Mouse (Mus musculus): ENCODE data around the gene Cacna1e. TPM values are rescaled to one million over a fixed set of nuclear protein-coding genes. Genes with fewer than 3 reads are reported as not detected.

The Cacna1e gene
- total and polyA plus RNA-seq, 3 experiments, result 0.60 to 8.5 (median 2.5) TPM

DNA sequence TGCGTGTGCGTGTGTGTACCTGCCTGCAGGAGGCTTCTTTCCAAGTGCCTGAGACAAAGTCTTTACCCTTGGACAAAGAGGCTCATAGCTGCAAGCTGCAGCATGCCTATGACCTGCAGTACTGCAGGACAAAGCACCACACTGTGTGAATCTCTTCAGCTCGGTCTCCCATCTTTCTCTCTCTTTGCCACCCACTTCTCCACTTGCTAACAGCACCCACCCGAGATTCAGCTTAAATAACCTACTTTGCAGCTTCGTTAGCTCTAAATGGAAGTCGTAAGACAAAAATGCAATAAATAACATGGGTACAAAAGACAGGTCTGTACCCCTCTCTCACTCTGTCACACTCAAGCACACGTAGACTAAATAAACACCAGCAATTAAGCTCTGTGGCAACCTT is 268.5 kb downstream of the Cacna1e start:
- in situ Hi-C loops (cut with MboI; ENCODE audit: low pct_ligation_motif_present, low pct_unique_long_range_greater_than_20kb, low sequenced_read_pairs) (no loop called here), dilution Hi-C loops (cut with MboI; ENCODE audit: extremely low pct_ligation_motif_present, extremely low pct_unique_long_range_greater_than_20kb, low sequenced_read_pairs) (no loop called here)
- no peak overlapping the region for H3K4me3 ChIP-seq (replicated peaks in 1 of 3; ENCODE audit: low read depth in 2 of 3, low read length in 2 of 3, poor library complexity in 1 of 3)
- peaks cover 0 to 2% of the 10 kb centered on the region in 2 experiments for H3K36me3 ChIP-seq (replicated peaks in 1 of 2; ENCODE audit: control insufficient read depth in 1 of 2, insufficient read depth in 1 of 2, low read length in 1 of 2)
- no peak overlapping the region for H3K4me2 ChIP-seq (ENCODE audit: insufficient read depth, low read depth, poor library complexity, severe bottlenecking)
- H3K79me2 ChIP-seq (replicated peaks; ENCODE audit: control insufficient read depth, extremely low read depth, insufficient read depth, poor library complexity, severe bottlenecking), result no peaks in the 10 kb centered on the region
- no peak for DNase-seq (ENCODE audit: extremely low read depth)
- peaks cover 13 to 27% of the 10 kb centered on the region in 2 experiments for H3K4me1 ChIP-seq (ENCODE audit: control insufficient read depth in 1 of 2, insufficient read depth in 2 of 2)
- no peak overlapping the region for H3K9ac ChIP-seq (ENCODE audit: insufficient read depth, low read depth)
- H3K27me3 ChIP-seq (replicated peaks), result no peaks in the 10 kb centered on the region
- no peak overlapping the region for H3K27ac ChIP-seq (ENCODE audit: insufficient read depth, low read depth)
- no peak for TF ChIP-seq CHD1 (IDR thresholded peaks at IDR 0.05; ENCODE audit: low read depth, low read length)
- TF ChIP-seq EP300 (IDR thresholded peaks at IDR 0.05; ENCODE audit: low read length), result no peak
- TF ChIP-seq POLR2A (IDR thresholded peaks at IDR 0.05; ENCODE audit: low read depth, low read length), result no peak
- no peak for TF ChIP-seq NRF1 (IDR thresholded peaks at IDR 0.05; ENCODE audit: low read depth, low read length)
- TF ChIP-seq HCFC1 (IDR thresholded peaks at IDR 0.05; ENCODE audit: low read depth, low read length), result no peak
- no peak for TF ChIP-seq POLR2AphosphoS2 (IDR thresholded peaks at IDR 0.05; ENCODE audit: low read depth, low read length)
- TF ChIP-seq KAT2A (IDR thresholded peaks at IDR 0.05; ENCODE audit: insufficient replicate concordance, low read length), result no peak
- TF ChIP-seq TCF12 (IDR thresholded peaks at IDR 0.05; ENCODE audit: low read depth, low read length), result no peak
- H3K9me3 ChIP-seq (replicated peaks; ENCODE audit: low read length), result no peaks in the 10 kb centered on the region

DNA sequence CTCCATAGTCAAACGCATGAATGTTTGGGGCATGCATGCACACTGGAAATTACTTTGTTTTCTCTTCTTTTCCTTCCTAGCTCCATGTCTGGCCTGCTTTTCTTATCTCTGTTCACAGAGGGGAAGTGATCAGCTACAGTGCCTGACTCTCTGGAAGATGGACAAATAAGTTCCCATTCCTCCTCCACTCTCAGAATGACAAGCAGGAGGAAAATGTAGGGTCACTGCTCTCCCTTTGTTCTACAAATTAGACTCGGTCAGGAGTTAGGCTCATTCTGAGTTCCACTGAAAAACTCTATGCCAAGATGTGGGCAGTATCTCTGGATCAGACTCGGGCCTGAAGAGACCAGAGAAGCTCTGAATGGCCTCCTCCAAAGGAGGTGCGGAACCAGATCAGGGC is 275.8 kb downstream of the Cacna1e start:
- Histone ChIP-seq H3K9ac (ENCODE audit: insufficient read depth, low read depth) (no peak overlapping the region), H3K9me3 (replicated peaks; ENCODE audit: low read length) (no peaks in the 10 kb centered on the region), H3K36me3 (replicated peaks in 1 of 2; ENCODE audit: control insufficient read depth in 1 of 2, insufficient read depth in 1 of 2, low read length in 1 of 2) (peaks cover 0 to 6% of the 10 kb centered on the region in 2 experiments), H3K27me3 (replicated peaks) (no peaks in the 10 kb centered on the region), H3K79me2 (replicated peaks; ENCODE audit: control insufficient read depth, extremely low read depth, insufficient read depth, poor library complexity, severe bottlenecking) (no peaks in the 10 kb centered on the region), H3K4me1 (ENCODE audit: control insufficient read depth in 1 of 2, insufficient read depth in 2 of 2) (peaks cover 10 to 27% of the 10 kb centered on the region in 2 experiments; a peak in 3 of 4 replicates), H3K4me3 (replicated peaks in 1 of 3; ENCODE audit: low read depth in 2 of 3, low read length in 2 of 3, poor library complexity in 1 of 3) (no peak overlapping the region), H3K27ac (ENCODE audit: insufficient read depth, low read depth) (no peak overlapping the region), H3K4me2 (ENCODE audit: insufficient read depth, low read depth, poor library complexity, severe bottlenecking) (no peak overlapping the region)
- dilution Hi-C loops (cut with MboI; ENCODE audit: extremely low pct_ligation_motif_present, extremely low pct_unique_long_range_greater_than_20kb, low sequenced_read_pairs), result no loop called here
- TF ChIP-seq CHD1 (IDR thresholded peaks at IDR 0.05; ENCODE audit: low read depth, low read length) (no peak), MYC (IDR thresholded peaks at IDR 0.05; ENCODE audit: low read depth, low read length) (no peak), UBTF (IDR thresholded peaks at IDR 0.05; ENCODE audit: low read depth, low read length) (no peak), ZC3H11A (IDR thresholded peaks at IDR 0.05; ENCODE audit: low read depth, low read length) (no peak), TBP (conservative IDR thresholded peaks at IDR 0.05; ENCODE audit: low read depth, low read length) (no peak), ZKSCAN1 (IDR thresholded peaks at IDR 0.05; ENCODE audit: borderline replicate concordance, low read depth, low read length) (no peak), MXI1 (IDR thresholded peaks at IDR 0.05; ENCODE audit: low read depth, low read length) (no peak), ELF1 (IDR thresholded peaks at IDR 0.05; ENCODE audit: low read depth, low read length) (no peak), KAT2A (IDR thresholded peaks at IDR 0.05; ENCODE audit: insufficient replicate concordance, low read length) (no peak), JUN (IDR thresholded peaks at IDR 0.05; ENCODE audit: insufficient read depth, low read depth, low read length) (no peak), RAD21 (IDR thresholded peaks at IDR 0.05; ENCODE audit: low read depth, low read length) (no peak), USF2 (conservative IDR thresholded peaks at IDR 0.05; ENCODE audit: low read depth, low read length) (no peak), CTCF (conservative IDR thresholded peaks at IDR 0.05 in 1 of 2, IDR thresholded peaks at IDR 0.05 in 1 of 2; ENCODE audit: low read depth in 2 of 2, low read length in 2 of 2) (no peak)
- in situ Hi-C loops (cut with MboI; ENCODE audit: low pct_ligation_motif_present, low pct_unique_long_range_greater_than_20kb, low sequenced_read_pairs), result no loop called here
- no peak for DNase-seq (ENCODE audit: extremely low read depth)
